Comparison of ENCODE assay signal across 7 mouse cellular contexts in the genomic region with DNA sequence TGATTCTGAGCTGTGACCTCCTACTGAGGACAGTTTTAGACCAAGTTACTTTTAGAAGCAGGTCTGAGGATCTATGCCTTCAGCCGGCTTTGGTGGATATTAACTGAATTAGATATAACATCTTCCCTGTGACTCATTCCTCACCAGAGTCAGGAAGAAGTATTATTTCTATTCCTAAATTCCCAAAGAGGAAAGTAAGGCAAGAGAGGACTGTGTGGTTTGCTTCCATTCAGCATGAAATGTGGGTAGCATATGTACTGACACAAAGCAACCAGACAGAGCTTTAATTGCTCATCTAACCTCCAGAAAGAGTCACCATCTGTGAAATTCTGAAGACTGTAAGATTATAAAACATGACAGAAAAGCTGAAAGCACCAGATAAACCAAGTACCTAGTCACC.
"Had no signal": no experiment of that assay in that cellular context is flagged by ENCODE, and none has a peak within 500 bp of the region (broad histone marks: within the 10 kb centered on the region; RNA-seq: fewer than 3 reads in every experiment).

No protein-coding gene starts in this region.

- DNase-seq: kidney, adult 11 months; kidney, adult 9 months; kidney, postnatal 36 days; liver, embryonic 13.5 days; liver, postnatal 0 days; lung, postnatal 14 days; thymus, postnatal 36 days had no signal
